Mouse (Mus musculus) MEL (cell line): ENCODE measurements around the gene Rffl. TPM values are rescaled to one million over a fixed set of nuclear protein-coding genes. Genes with fewer than 3 reads are reported as not detected.

Experiments used
- DNase-seq: peaks from one replicate; pipeline ENCODE4 v3.0.0; 2011; ENCODE audit warnings: low read depth, low spot score
- H3K27ac ChIP-seq: 2 replicates; pipeline ENCODE4 v1.5.1; 2012; ENCODE audit warnings: low read depth, mild to moderate bottlenecking, control low read depth, low read length, moderate library complexity; ENCODE audit not compliant: control insufficient read depth
- H3K27me3 ChIP-seq, 2 experiments: fragments of 150-350 bp in 1 of 2; sonication (generic) in 1 of 2; 2 replicates each; pipeline ENCODE4 v1.6.1; 2012; ENCODE audit warnings: low read length in 2 of 2, mild to moderate bottlenecking in 2 of 2, improper control_type of control experiment in 1 of 2, moderate library complexity in 1 of 2; ENCODE audit not compliant: insufficient read depth in 2 of 2, control insufficient read depth in 1 of 2
- H3K36me3 ChIP-seq, 2 experiments: 2 replicates each; pipeline ENCODE4 v1.6.1; 2012 to 2014; ENCODE audit warnings: low read length in 2 of 2, improper control_type of control experiment in 1 of 2, inconsistent platforms in 1 of 2, mild to moderate bottlenecking in 1 of 2; ENCODE audit not compliant: insufficient read depth in 2 of 2, control insufficient read depth in 1 of 2
- H3K4me1 ChIP-seq, 2 experiments: fragments of 150-350 bp in 1 of 2; sonication (generic) in 1 of 2; 2 replicates each; pipeline ENCODE4 v1.6.1; 2012; ENCODE audit warnings: low read length in 2 of 2, improper control_type of control experiment in 1 of 2, mild to moderate bottlenecking in 1 of 2; ENCODE audit not compliant: insufficient read depth in 2 of 2, control insufficient read depth in 1 of 2
- H3K4me3 ChIP-seq, 2 experiments: fragments of 150-350 bp in 1 of 2; sonication (generic) in 1 of 2; 2 replicates each; pipeline ENCODE4 v1.5.1; 2012; ENCODE audit warnings: low read depth in 2 of 2, low read length in 2 of 2, mild to moderate bottlenecking in 2 of 2, moderate library complexity in 2 of 2, control low read depth in 1 of 2, improper control_type of control experiment in 1 of 2; ENCODE audit not compliant: control insufficient read depth in 1 of 2, insufficient read depth in 1 of 2
- H3K79me2 ChIP-seq: 2 replicates; pipeline ENCODE4 v1.6.1; 2012; ENCODE audit warnings: mild to moderate bottlenecking, low read length, moderate library complexity; ENCODE audit not compliant: control insufficient read depth, poor library complexity, insufficient read depth
- H3K9ac ChIP-seq: 2 replicates; pipeline ENCODE4 v1.6.1; 2012; ENCODE audit warnings: low read depth, mild to moderate bottlenecking, control low read depth, low read length, moderate library complexity; ENCODE audit not compliant: control insufficient read depth, poor library complexity, severe bottlenecking
- H3K9me3 ChIP-seq: fragments of 150-350 bp; sonication (generic); replicated peaks from 2 replicates; pipeline ENCODE4 v1.6.1; 2012; ENCODE audit warnings: mild to moderate bottlenecking, low read length, improper control_type of control experiment, moderate library complexity; ENCODE audit not compliant: insufficient read depth
- BHLHE40 ChIP-seq: IDR thresholded peaks from 2 replicates; pipeline ENCODE4 v1.6.1; 2012; ENCODE audit warnings: low read depth, mild to moderate bottlenecking, inconsistent platforms, low read length, improper control_type of control experiment, borderline replicate concordance
- CHD1 ChIP-seq: IDR thresholded peaks from 2 replicates; pipeline ENCODE4 v1.6.1; 2012; ENCODE audit warnings: low read depth, mild to moderate bottlenecking, inconsistent platforms, low read length, improper control_type of control experiment
- CHD2 ChIP-seq: IDR thresholded peaks from 2 replicates; pipeline ENCODE4 v1.6.1; 2011; ENCODE audit warnings: low read length, improper control_type of control experiment
- CTCF ChIP-seq, 3 experiments: IDR thresholded peaks in 2 of 3; conservative IDR thresholded peaks in 1 of 3; 2 replicates each; pipeline ENCODE4 v1.5.1; 2011 to 2012; ENCODE audit warnings: low read length in 3 of 3, low read depth in 2 of 3, mild to moderate bottlenecking in 2 of 3, improper control_type of control experiment in 1 of 3, inconsistent platforms in 1 of 3, mixed read lengths in 1 of 3, moderate library complexity in 1 of 3; ENCODE audit not compliant: control insufficient read depth in 1 of 3, insufficient read depth in 1 of 3, poor library complexity in 1 of 3, severe bottlenecking in 1 of 3
- E2F4 ChIP-seq: IDR thresholded peaks from 2 replicates; pipeline ENCODE4 v1.6.1; 2011; ENCODE audit warnings: low read depth, low read length, improper control_type of control experiment, borderline replicate concordance
- ETS1 ChIP-seq: IDR thresholded peaks from 2 replicates; pipeline ENCODE4 v1.6.1; 2012; ENCODE audit warnings: low read depth, mild to moderate bottlenecking, inconsistent platforms, low read length, improper control_type of control experiment, moderate library complexity
- GABPA ChIP-seq: IDR thresholded peaks from 2 replicates; pipeline ENCODE4 v1.6.1; 2012; ENCODE audit warnings: low read depth, mild to moderate bottlenecking, inconsistent platforms, low read length, improper control_type of control experiment, moderate library complexity
- GATA1 ChIP-seq: IDR thresholded peaks from 2 replicates; pipeline ENCODE4 v1.6.1; 2011; ENCODE audit warnings: low read depth, low read length, improper control_type of control experiment
- HCFC1 ChIP-seq: IDR thresholded peaks from 2 replicates; pipeline ENCODE4 v1.6.1; 2012; ENCODE audit warnings: low read depth, mild to moderate bottlenecking, inconsistent platforms, low read length, improper control_type of control experiment, moderate library complexity
- KAT2A ChIP-seq: conservative IDR thresholded peaks from 2 replicates; pipeline ENCODE4 v1.6.1; 2012; ENCODE audit warnings: low read depth, low read length, improper control_type of control experiment, inconsistent platforms
- MAX ChIP-seq: IDR thresholded peaks from 2 replicates; pipeline ENCODE4 v1.6.1; 2011; ENCODE audit warnings: low read length, improper control_type of control experiment
- MAZ ChIP-seq: IDR thresholded peaks from 2 replicates; pipeline ENCODE4 v1.6.1; 2012; ENCODE audit warnings: low read depth, mild to moderate bottlenecking, inconsistent platforms, low read length, improper control_type of control experiment
- MXI1 ChIP-seq: IDR thresholded peaks from 2 replicates; pipeline ENCODE4 v1.6.1; 2011; ENCODE audit warnings: mild to moderate bottlenecking, low read depth, low read length, improper control_type of control experiment
- MYB ChIP-seq: IDR thresholded peaks from 2 replicates; pipeline ENCODE4 v1.6.1; 2011; ENCODE audit warnings: mild to moderate bottlenecking, low read depth, low read length, improper control_type of control experiment
- NELFE ChIP-seq: IDR thresholded peaks from 2 replicates; pipeline ENCODE4 v1.6.1; 2011; ENCODE audit warnings: low read depth, low read length, improper control_type of control experiment
- NRF1 ChIP-seq: IDR thresholded peaks from 2 replicates; pipeline ENCODE4 v1.6.1; 2014; ENCODE audit warnings: low read depth, mild to moderate bottlenecking, inconsistent platforms, low read length, improper control_type of control experiment, moderate library complexity; ENCODE audit not compliant: poor library complexity, insufficient read depth, severe bottlenecking
- POLR2A ChIP-seq, 2 experiments: IDR thresholded peaks; 2 replicates each; pipeline ENCODE4 v1.6.1; 2011 to 2012; ENCODE audit warnings: low read length in 2 of 2, mild to moderate bottlenecking in 2 of 2, control low read depth in 1 of 2, improper control_type of control experiment in 1 of 2, low read depth in 1 of 2, moderate library complexity in 1 of 2; ENCODE audit not compliant: control insufficient read depth in 1 of 2, insufficient read depth in 1 of 2, poor library complexity in 1 of 2
- POLR2AphosphoS5 ChIP-seq: IDR thresholded peaks from 2 replicates; pipeline ENCODE4 v1.6.1; 2012; ENCODE audit warnings: low read depth, borderline replicate concordance, mild to moderate bottlenecking, inconsistent platforms, low read length, moderate library complexity, mixed read lengths
- RAD21 ChIP-seq: IDR thresholded peaks from 2 replicates; pipeline ENCODE4 v1.6.1; 2011; ENCODE audit warnings: mild to moderate bottlenecking, low read depth, low read length, improper control_type of control experiment
- RCOR1 ChIP-seq: IDR thresholded peaks from 2 replicates; pipeline ENCODE4 v1.6.1; 2012; ENCODE audit warnings: low read depth, mild to moderate bottlenecking, inconsistent platforms, low read length, improper control_type of control experiment
- SMC3 ChIP-seq: IDR thresholded peaks from 2 replicates; pipeline ENCODE4 v1.6.1; 2011; ENCODE audit warnings: low read depth, low read length, improper control_type of control experiment
- TAL1 ChIP-seq: IDR thresholded peaks from 2 replicates; pipeline ENCODE4 v1.6.1; 2012; ENCODE audit warnings: mild to moderate bottlenecking, inconsistent platforms, low read length, moderate library complexity, mixed read lengths
- TCF12 ChIP-seq: IDR thresholded peaks from 2 replicates; pipeline ENCODE4 v1.6.1; 2014; ENCODE audit warnings: low read depth, mild to moderate bottlenecking, inconsistent platforms, low read length, improper control_type of control experiment, moderate library complexity
- ZC3H11A ChIP-seq: IDR thresholded peaks from 2 replicates; pipeline ENCODE4 v1.6.1; 2012; ENCODE audit warnings: low read depth, mild to moderate bottlenecking, inconsistent platforms, low read length, improper control_type of control experiment
- ZKSCAN1 ChIP-seq: IDR thresholded peaks from 2 replicates; pipeline ENCODE4 v1.6.1; 2012; ENCODE audit warnings: low read depth, mild to moderate bottlenecking, inconsistent platforms, low read length, improper control_type of control experiment, moderate library complexity
- ZMIZ1 ChIP-seq: IDR thresholded peaks from 2 replicates; pipeline ENCODE4 v1.6.1; 2012; ENCODE audit warnings: low read depth, mild to moderate bottlenecking, inconsistent platforms, low read length, improper control_type of control experiment, moderate library complexity
- ZNF384 ChIP-seq: IDR thresholded peaks from 2 replicates; pipeline ENCODE4 v1.6.1; 2012; ENCODE audit warnings: low read depth, mild to moderate bottlenecking, inconsistent platforms, low read length, improper control_type of control experiment
- polyA plus RNA-seq, 2 experiments: library from polyadenylated mRNA; stranded (reverse) in 1 of 2; unstranded in 1 of 2; fragments of >175 nt in 1 of 2; fragments of >200 nt in 1 of 2; gene quantifications; 2 replicates each; pipeline versions ENCODE4 v1.2.1 to v1.2.4; 2012; ENCODE audit warnings: low replicate concordance in 2 of 2, low read depth in 1 of 2; ENCODE audit not compliant: insufficient read length in 2 of 2, insufficient read depth in 1 of 2, missing spikeins in 1 of 2
- total RNA-seq: library from RNA; depleted of rRNA; stranded (reverse); fragments of 300-350 nt; gene quantifications from 2 replicates; pipeline ENCODE4 v1.2.3, GENCODE M21; 2012

The Rffl gene
- total and polyA plus RNA-seq, 3 experiments = 15.2 to 17.8 TPM; not detected in 1

DNA sequence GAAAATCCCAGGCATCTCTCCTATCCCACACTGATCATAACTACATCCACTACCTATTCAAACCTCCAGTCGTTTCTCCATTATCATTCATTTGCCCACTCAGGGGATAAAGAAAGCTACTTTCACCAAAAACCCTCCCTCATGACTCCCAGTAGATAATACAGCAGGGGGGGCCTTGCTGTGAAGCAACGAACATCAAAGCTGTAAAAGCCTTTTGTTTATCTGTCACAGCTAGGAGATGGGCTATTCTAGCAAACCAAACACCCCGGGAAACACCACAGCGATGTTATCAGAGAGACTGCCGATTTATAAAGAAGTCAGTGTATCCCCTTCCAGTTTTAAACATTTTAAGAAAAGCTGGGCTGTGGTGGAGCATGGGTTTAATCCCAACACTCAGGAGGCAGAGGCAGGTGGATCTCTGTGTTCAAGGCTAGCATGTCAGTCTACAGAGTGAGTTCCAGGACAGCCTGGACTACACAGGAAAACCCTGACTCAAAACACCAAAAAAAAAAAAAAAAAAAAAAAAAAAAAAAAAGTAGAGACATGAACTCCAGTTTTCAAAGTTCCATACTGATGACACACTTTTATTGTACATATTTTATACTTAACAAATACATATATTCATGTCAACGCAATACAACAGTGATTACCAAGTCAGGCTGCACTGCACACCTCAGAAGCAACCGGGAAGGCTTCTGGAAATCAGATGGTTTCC, 4.0 kb downstream of the Rffl start (continued):
- TF ChIP-seq GABPA (no peak), TAL1 (no peak), CHD2 (no peak), NELFE (no peak), HCFC1 (no peak), POLR2A (IDR thresholded peaks at IDR 0.05; ENCODE audit: control insufficient read depth in 1 of 2, insufficient read depth in 1 of 2, low read depth in 1 of 2, low read length in 2 of 2, poor library complexity in 1 of 2) (no peak)

DNA sequence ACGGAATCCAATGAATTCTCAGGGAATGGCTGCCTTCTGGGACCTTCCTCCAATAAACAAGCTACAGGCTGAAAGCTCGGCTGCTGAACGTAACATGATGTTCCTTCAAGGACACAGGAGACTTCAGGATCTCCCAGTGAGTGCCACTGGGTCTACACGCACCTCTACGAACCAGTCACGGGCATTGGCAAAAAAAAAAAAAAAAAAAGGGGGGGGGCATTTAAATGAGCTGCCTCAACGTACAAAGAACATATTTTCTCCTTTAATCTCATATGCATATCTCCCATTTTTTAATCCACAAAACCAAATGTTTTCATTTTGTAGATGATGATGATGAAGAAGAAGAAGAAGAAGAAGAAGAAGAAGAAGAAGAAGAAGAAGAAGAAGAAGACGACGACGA, 5.1 kb downstream of the Rffl start:
- H3K27ac ChIP-seq = no peak overlapping the region
- no peaks in the 10 kb centered on the region for H3K27me3 ChIP-seq
- peaks cover 21 to 40% of the 10 kb centered on the region in 2 experiments for H3K4me1 ChIP-seq
- peak overlapping the region; percentile 57 for H3K9ac ChIP-seq
- peaks cover 15% of the 10 kb centered on the region for H3K79me2 ChIP-seq
- no peaks in the 10 kb centered on the region for H3K9me3 ChIP-seq
- TF ChIP-seq GABPA (no peak), ZNF384 (peak; percentile 60), ETS1 (no peak)
- no peak for DNase-seq
- H3K4me3 ChIP-seq = peak overlapping the region in 1 of 2 experiments; percentile 39; a peak in 2 of 4 replicates
- peaks cover 0 to 43% of the 10 kb centered on the region in 2 experiments; a peak in 2 of 4 replicates for H3K36me3 ChIP-seq

- no peak overlapping the region for H3K27ac ChIP-seq
- TF ChIP-seq ZNF384 (peak; percentile 36), SMC3 (no peak), MAZ (no peak), MXI1 (peak; percentile 18; the same call in 1 of the 2 replicates), MAX (no peak), GATA1 (no peak; the same call in 1 of the 2 replicates), TCF12 (0 out of 2 replicates have a peak, but pooled peaks have one; percentile 27), HCFC1 (no peak), BHLHE40 (no peak), NELFE (no peak), CHD2 (no peak), ZC3H11A (no peak), CTCF (IDR thresholded peaks at IDR 0.05 in 2 of 3, conservative IDR thresholded peaks at IDR 0.05 in 1 of 3; ENCODE audit: control insufficient read depth in 1 of 3, insufficient read depth in 1 of 3, low read depth in 2 of 3, low read length in 3 of 3, poor library complexity in 1 of 3, severe bottlenecking in 1 of 3) (no peak), GABPA (no peak), ZKSCAN1 (no peak), ETS1 (no peak), ZMIZ1 (no peak), RAD21 (no peak), E2F4 (no peak), RCOR1 (0 out of 2 replicates have a peak, but pooled peaks have one; percentile 28), NRF1 (no peak), POLR2AphosphoS5 (no peak), CHD1 (no peak), KAT2A (no peak), MYB (no peak)
These were observed 7.5 kb downstream of the Rffl start for GRCm38 (mm10) chr11:82863488-82863931.

More at GRCm38 (mm10) chr11:82863488-82863931, 7.5 kb downstream of the Rffl start:
- peak; percentile 48 for DNase-seq
- peaks cover 0 to 36% of the 10 kb centered on the region in 2 experiments; a peak in 2 of 4 replicates for H3K36me3 ChIP-seq
- H3K4me3 ChIP-seq = no peak overlapping the region
- H3K27me3 ChIP-seq = no peaks in the 10 kb centered on the region
- no peak overlapping the region for H3K9ac ChIP-seq
- no peaks in the 10 kb centered on the region for H3K9me3 ChIP-seq
- H3K79me2 ChIP-seq = peaks cover 2% of the 10 kb centered on the region; the same call in 1 of the 2 replicates
- H3K4me1 ChIP-seq = peaks cover 21 to 36% of the 10 kb centered on the region in 2 experiments
